Mouse (Mus musculus) heart, postnatal 0 days (tissue): ENCODE measurements around the gene Ccdc57.

ENCODE experiments used
- CTCF ChIP-seq: IDR thresholded peaks from 2 replicates; pipeline ENCODE4 v1.5.1; 2016; ENCODE audit warnings: antibody characterized with exemption, control low read depth, low read depth
- EP300 ChIP-seq: IDR thresholded peaks from 2 replicates; pipeline ENCODE4 v1.6.1; 2016; ENCODE audit warnings: antibody characterized with exemption, low read depth

GRCm38 (mm10) chr11:120865816-120866215 lies 66.9 kb downstream of the Ccdc57 start:
- TF ChIP-seq CTCF (no peak), EP300 (no peak)
